Mouse (Mus musculus) left cerebral cortex, adult 8-10 months (tissue): Measurements from ENCODE around the gene Vmn2r23. TPM values are rescaled to one million over a fixed set of nuclear protein-coding genes. Genes with fewer than 3 reads are reported as not detected.
"Not testable (repeated sequence)": the region's sequence is repeated elsewhere in the genome, so short reads cannot be mapped to it uniquely, and the experiment has no call there.

ENCODE experiments used
- DNase-seq, 2 experiments: peaks; one replicate each; pipeline ENCODE4 v3.0.0; 2022; ENCODE audit warnings: low spot score in 2 of 2
- total RNA-seq, 4 experiments: library from RNA; stranded (reverse); gene quantifications; 2 replicates each; pipeline ENCODE4 v1.2.4; 2022

Vmn2r23 gene
- not detected for total RNA-seq

DNA sequence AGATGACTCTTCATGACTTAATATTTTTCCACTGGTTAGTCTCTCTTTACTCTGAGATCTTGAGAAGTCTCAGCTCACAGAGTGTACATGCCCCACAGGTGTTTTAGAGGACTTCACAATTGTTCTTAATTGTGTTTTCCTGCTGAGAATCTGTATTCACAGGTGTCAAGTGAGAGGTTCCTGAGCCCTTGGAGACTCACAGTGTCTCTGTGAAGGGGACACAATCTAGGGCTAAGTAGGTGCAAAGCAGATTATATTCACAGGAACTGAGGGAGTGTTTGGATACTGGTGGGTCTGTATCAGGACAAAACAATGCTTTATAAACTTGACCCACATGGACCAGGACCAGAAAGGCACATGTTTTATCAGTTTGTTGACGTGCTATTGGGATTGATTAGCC, at the start of gene Vmn2r23:
Gene Vmn2r23 (plus strand): TSS at position 301 of the 400 bp plus-strand sequence.
- DNase-seq = no peak

DNA sequence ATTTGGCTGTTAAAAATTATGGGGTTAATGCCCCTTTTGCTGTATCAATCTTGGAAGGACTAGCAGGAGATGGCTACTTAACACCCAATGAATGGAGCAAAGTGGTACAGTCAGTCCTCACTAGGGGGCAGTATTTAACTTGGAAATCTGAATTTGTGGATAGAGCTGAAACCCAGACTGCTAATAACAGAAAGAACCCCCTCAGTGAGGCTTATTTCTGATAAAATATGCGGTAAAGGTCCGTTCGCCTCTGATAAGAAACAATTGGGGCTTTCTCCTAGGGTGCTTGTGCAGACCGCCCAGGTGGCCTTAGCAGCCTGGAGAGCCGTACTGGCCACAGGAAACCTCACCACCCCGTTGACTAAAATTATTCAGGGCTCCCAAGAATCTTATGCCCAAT, 45.4 kb upstream of the Vmn2r23 start:
- DNase-seq = no peak

DNA sequence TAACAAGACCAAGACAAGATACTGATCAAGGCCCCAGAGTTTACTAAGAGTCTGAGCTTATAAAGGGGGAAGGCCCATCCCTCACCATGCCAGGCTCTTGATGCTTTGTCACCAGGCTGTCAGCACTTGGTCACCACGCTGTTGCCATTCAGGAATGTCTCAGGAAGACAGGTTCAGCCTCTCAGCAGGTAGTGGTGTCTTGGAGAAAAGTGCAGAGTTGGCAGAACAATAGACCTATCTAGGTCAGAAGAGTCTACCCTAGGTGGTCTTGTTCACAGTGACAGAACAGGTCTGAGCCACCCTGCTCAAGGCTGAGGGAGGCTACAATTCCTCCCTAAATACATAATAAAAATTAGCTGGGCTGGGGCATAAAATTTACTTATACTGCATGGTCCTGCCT, 5.8 kb upstream of the Vmn2r23 start:
- DNase-seq = not testable (repeated sequence)

DNA sequence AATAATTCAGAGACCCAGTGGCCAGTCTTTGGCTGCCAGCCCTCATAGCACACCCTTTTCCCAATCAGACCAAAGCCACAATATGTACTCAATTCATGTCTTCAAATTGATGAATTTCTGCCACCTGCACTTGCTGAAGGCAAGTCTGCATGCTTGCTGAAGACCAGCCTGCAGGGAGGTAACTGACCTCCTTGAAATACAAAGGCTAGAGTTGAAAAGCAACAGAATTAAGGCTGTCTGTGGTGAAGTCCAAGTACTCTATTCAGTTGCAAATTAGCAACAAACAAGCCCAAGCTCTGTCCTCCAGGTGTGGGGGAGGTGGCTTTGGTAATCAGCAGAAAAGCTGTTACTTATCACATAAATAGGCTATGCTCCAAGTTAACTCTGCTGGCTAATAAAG, 5.3 kb upstream of the Vmn2r23 start:
- no peak for DNase-seq

DNA sequence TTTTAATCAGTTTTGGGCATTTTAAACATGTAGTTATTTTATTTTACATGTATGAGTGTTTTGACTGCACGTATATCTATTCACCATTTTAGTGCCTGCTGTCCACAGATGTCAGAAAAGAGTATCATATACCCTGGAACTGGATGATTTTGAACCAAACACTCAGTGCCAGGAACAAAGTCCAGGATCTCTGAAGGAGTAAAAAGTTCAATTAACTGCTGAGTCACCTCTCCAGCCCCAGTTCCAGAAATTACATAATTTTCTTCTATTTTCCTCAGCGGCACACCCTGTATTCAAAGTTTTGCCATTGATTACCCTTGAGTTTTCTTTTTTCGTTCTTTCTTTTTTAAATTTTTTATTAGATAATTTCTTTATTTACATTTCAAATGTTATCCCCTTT, 67.6 kb downstream of the Vmn2r23 start:
- no peak for DNase-seq

DNA sequence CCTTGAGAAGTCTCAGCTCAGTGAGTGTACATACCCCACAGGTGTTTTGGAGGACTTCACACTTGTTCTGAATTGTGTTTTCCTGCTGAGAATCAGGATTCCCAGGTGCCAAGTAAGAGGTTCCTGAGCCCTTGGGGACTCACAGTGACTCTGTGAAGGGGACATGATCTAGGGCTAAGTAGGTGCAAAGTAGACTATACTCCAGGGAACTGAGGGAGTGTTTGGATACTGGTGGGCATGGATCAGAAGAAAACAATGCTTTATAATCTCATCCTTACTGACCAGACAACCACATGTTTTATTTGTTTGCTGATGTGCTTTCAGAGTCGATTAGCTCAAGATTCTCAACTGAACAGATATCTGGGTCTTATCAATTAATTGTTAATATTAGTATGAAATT, 76.1 kb downstream of the Vmn2r23 start, which contains the start of gene Vmn2r24:
Gene Vmn2r24 (plus strand): TSS at position 301 of the 400 bp plus-strand sequence.
- no peak for DNase-seq

DNA sequence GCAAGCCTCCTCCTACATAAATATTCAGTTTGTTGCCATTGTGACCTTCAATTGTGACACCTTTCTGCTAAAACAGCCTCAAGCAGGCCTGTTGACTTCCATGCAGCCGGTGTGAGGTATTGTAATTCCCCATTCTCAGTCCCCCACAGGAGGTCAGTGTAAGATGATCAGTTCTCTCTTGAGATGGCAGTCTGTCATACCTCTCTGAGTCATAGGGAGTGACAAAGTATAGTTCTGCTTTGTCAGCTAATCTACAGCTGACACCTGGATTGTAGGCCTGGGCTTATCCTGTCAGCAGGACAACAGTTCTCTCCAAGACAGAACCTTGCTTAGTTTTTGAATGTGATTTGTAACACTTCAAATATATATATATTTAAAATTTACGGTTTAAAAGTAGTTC, 82.4 kb downstream of the Vmn2r23 start:
- no peak for DNase-seq

DNA sequence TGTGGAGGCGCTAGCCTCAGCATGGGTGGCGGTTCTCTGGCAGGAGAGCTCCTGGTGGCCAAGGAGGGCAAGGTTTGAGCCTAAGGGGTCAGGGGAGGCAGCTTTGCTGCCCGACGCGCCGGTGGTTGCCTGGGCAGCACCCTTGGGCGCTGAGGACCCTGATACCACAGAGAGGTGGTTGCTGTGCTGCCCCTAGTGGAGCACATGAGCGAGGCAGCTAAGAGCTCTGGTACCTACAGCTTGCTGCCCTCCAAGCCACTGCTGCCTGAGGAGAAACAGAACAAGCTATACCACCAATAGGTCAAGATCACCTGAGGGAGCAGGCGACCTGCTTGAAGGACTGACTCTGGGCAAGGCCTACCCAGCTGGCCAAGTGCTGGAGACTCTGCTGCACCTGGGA, 91.3 kb downstream of the Vmn2r23 start:
- DNase-seq = no peak

Other genes with a start within 250 kb of the Vmn2r23 start
- not detected for gene Vmn2r21, start 169.3 kb upstream of the Vmn2r23 start, total RNA-seq
- not detected for gene Vmn2r22, start 51.9 kb upstream of the Vmn2r23 start, total RNA-seq
- under 1 TPM in 1 of 4 experiments, not detected in 3; 0.04 TPM for gene Vmn2r24, start 76.2 kb downstream of the Vmn2r23 start, total RNA-seq
- not detected for gene Vmn2r25, start 150.8 kb downstream of the Vmn2r23 start, total RNA-seq